Mouse (Mus musculus): ENCODE results near the gene Nek4. TPM values are rescaled to one million over a fixed set of nuclear protein-coding genes. Genes with fewer than 3 reads are reported as not detected.
A peak's percentile ranks its signal among the peaks of the same experiment; 100 is the strongest.

Nek4 gene
- polyA plus RNA-seq, 1 experiment from 2014 or later, result 17.2 TPM

GRCm38 (mm10) chr14:30925492-30925891, 25.7 kb upstream of the Nek4 start:
- ATAC-seq (replicated peaks), result no peak
- no peak overlapping the region for H3K4me2 ChIP-seq
- no peaks in the 10 kb centered on the region for H3K4me1 ChIP-seq
- H3K4me3 ChIP-seq, result no peak overlapping the region
- H3K9ac ChIP-seq, result no peak overlapping the region
- no peak overlapping the region for H3K27ac ChIP-seq
- no peaks in the 10 kb centered on the region for H3K36me3 ChIP-seq (replicated peaks)
- H3K27me3 ChIP-seq (replicated peaks), result no peaks in the 10 kb centered on the region
- no peaks in the 10 kb centered on the region for H3K9me3 ChIP-seq
- 95% methylated on average over 3 of the region's 3 CpGs for WGBS

- ATAC-seq (replicated peaks), result no peak
- Histone ChIP-seq H3K4me2 (no peak overlapping the region), H3K4me1 (no peaks in the 10 kb centered on the region), H3K4me3 (no peak overlapping the region), H3K36me3 (replicated peaks) (no peaks in the 10 kb centered on the region), H3K27me3 (replicated peaks) (no peaks in the 10 kb centered on the region), H3K27ac (no peak overlapping the region), H3K9me3 (no peaks in the 10 kb centered on the region), H3K9ac (no peak overlapping the region)
- WGBS, result 88% methylated on average over 4 of the region's 4 CpGs
Observed at GRCm38 (mm10) chr14:30930386-30930785, 20.8 kb upstream of the Nek4 start.

- Histone ChIP-seq H3K4me1 (no peaks in the 10 kb centered on the region), H3K27me3 (replicated peaks) (no peaks in the 10 kb centered on the region), H3K36me3 (replicated peaks) (no peaks in the 10 kb centered on the region), H3K4me3 (no peak overlapping the region), H3K27ac (no peak overlapping the region), H3K4me2 (no peak overlapping the region), H3K9me3 (no peaks in the 10 kb centered on the region), H3K9ac (no peak overlapping the region)
- WGBS, result 83% methylated on average over 9 of the region's 9 CpGs
- ATAC-seq (replicated peaks), result no peak
Observed at GRCm38 (mm10) chr14:30933351-30933750, 17.8 kb upstream of the Nek4 start.

GRCm38 (mm10) chr14:30942254-30942653, 8.9 kb upstream of the Nek4 start:
- no peak overlapping the region for H3K27ac ChIP-seq
- H3K9ac ChIP-seq, result no peak overlapping the region
- H3K4me2 ChIP-seq, result no peak overlapping the region
- H3K9me3 ChIP-seq, result no peaks in the 10 kb centered on the region
- ATAC-seq (replicated peaks), result no peak
- no peaks in the 10 kb centered on the region for H3K4me1 ChIP-seq
- 92% methylated on average over 4 of the region's 4 CpGs for WGBS
- H3K4me3 ChIP-seq, result no peak overlapping the region
- no peaks in the 10 kb centered on the region for H3K27me3 ChIP-seq (replicated peaks)
- H3K36me3 ChIP-seq (replicated peaks), result no peaks in the 10 kb centered on the region

- Histone ChIP-seq H3K36me3 (replicated peaks) (no peaks in the 10 kb centered on the region), H3K4me1 (no peaks in the 10 kb centered on the region), H3K9ac (no peak within 1 kb of the TSS), H3K4me3 (no peak within 1 kb of the TSS), H3K27ac (no peak within 1 kb of the TSS), H3K4me2 (no peak within 1 kb of the TSS), H3K27me3 (replicated peaks) (no peaks in the 10 kb centered on the region), H3K9me3 (no peaks in the 10 kb centered on the region)
- ATAC-seq (replicated peaks), result no peak
- WGBS, result 84% methylated on average over 7 of the region's 7 CpGs
Observed at GRCm38 (mm10) chr14:30943038-30943437, 8.1 kb upstream of the Nek4 start, which contains the start of gene Itih1. TSS of gene Itih1 (minus strand) at chr14:30943289.

- no peaks in the 10 kb centered on the region for H3K9me3 ChIP-seq
- H3K4me1 ChIP-seq, result no peaks in the 10 kb centered on the region
- no peak overlapping the region for H3K27ac ChIP-seq
- no peak overlapping the region for H3K9ac ChIP-seq
- no peaks in the 10 kb centered on the region for H3K36me3 ChIP-seq (replicated peaks)
- ATAC-seq (replicated peaks), result no peak
- no peak overlapping the region for H3K4me2 ChIP-seq
- H3K27me3 ChIP-seq (replicated peaks), result no peaks in the 10 kb centered on the region
- WGBS, result 70% methylated on average over 11 of the region's 11 CpGs
- no peak overlapping the region for H3K4me3 ChIP-seq
Observed at GRCm38 (mm10) chr14:30943860-30944674, 7.1 kb upstream of the Nek4 start.

- H3K4me1 ChIP-seq, result no peaks in the 10 kb centered on the region
- H3K4me3 ChIP-seq, result no peak overlapping the region
- no peak overlapping the region for H3K27ac ChIP-seq
- no peak for ATAC-seq (replicated peaks)
- H3K9me3 ChIP-seq, result no peaks in the 10 kb centered on the region
- whole genome bisulfite sequencing, result 87% methylated on average over 2 of the region's 2 CpGs
- no peaks in the 10 kb centered on the region for H3K36me3 ChIP-seq (replicated peaks)
- H3K4me2 ChIP-seq, result no peak overlapping the region
- H3K27me3 ChIP-seq (replicated peaks), result no peaks in the 10 kb centered on the region
- H3K9ac ChIP-seq, result no peak overlapping the region
Observed at GRCm38 (mm10) chr14:30944745-30945144, 6.4 kb upstream of the Nek4 start.

- no peak overlapping the region for H3K27ac ChIP-seq
- peaks cover 14% of the 10 kb centered on the region for H3K4me1 ChIP-seq
- H3K4me2 ChIP-seq, result no peak overlapping the region
- H3K4me3 ChIP-seq, result no peak overlapping the region
- H3K9me3 ChIP-seq, result no peaks in the 10 kb centered on the region
- no peaks in the 10 kb centered on the region for H3K27me3 ChIP-seq (replicated peaks)
- WGBS, result 97% methylated on average over 10 of the region's 10 CpGs
- H3K36me3 ChIP-seq (replicated peaks), result 0 out of 2 replicates have a peak, but pooled peaks cover 3% of the 10 kb centered on the region
- H3K9ac ChIP-seq, result no peak overlapping the region
- ATAC-seq (replicated peaks), result no peak
Observed at GRCm38 (mm10) chr14:30949986-30950385, 1.2 kb upstream of the Nek4 start.

GRCm38 (mm10) chr14:30958517-30958916, 7.3 kb downstream of the Nek4 start:
- Histone ChIP-seq H3K9me3 (no peaks in the 10 kb centered on the region), H3K27ac (no peak overlapping the region), H3K4me3 (no peak overlapping the region), H3K9ac (no peak overlapping the region), H3K27me3 (replicated peaks) (no peaks in the 10 kb centered on the region), H3K4me1 (no peaks in the 10 kb centered on the region), H3K4me2 (no peak overlapping the region), H3K36me3 (replicated peaks) (peaks cover 16% of the 10 kb centered on the region; the same call in 1 of the 2 replicates)
- WGBS, result 83% methylated on average over 2 of the region's 2 CpGs
- no peak for ATAC-seq (replicated peaks)

GRCm38 (mm10) chr14:30959031-30959430, 7.9 kb downstream of the Nek4 start:
- Histone ChIP-seq H3K9me3 (no peaks in the 10 kb centered on the region), H3K36me3 (replicated peaks) (peaks cover 16% of the 10 kb centered on the region; the same call in 1 of the 2 replicates), H3K4me1 (no peaks in the 10 kb centered on the region), H3K27ac (no peak overlapping the region), H3K27me3 (replicated peaks) (no peaks in the 10 kb centered on the region), H3K9ac (no peak overlapping the region), H3K4me2 (no peak overlapping the region), H3K4me3 (no peak overlapping the region)
- ATAC-seq (replicated peaks), result no peak
- 96% methylated on average over 4 of the region's 4 CpGs for WGBS

- no peak overlapping the region for H3K4me3 ChIP-seq
- no peak for ATAC-seq (replicated peaks)
- H3K4me1 ChIP-seq, result no peaks in the 10 kb centered on the region
- H3K27ac ChIP-seq, result no peak overlapping the region
- WGBS, result 96% methylated on average over 1 of the region's 1 CpGs
- no peak overlapping the region for H3K9ac ChIP-seq
- H3K9me3 ChIP-seq, result no peaks in the 10 kb centered on the region
- peaks cover 17% of the 10 kb centered on the region; the same call in 1 of the 2 replicates for H3K36me3 ChIP-seq (replicated peaks)
- no peak overlapping the region for H3K4me2 ChIP-seq
- H3K27me3 ChIP-seq (replicated peaks), result no peaks in the 10 kb centered on the region
Observed at GRCm38 (mm10) chr14:30960366-30960765, 9.2 kb downstream of the Nek4 start.

- Histone ChIP-seq H3K4me1 (no peaks in the 10 kb centered on the region), H3K4me3 (no peak overlapping the region), H3K27me3 (replicated peaks) (no peaks in the 10 kb centered on the region), H3K9me3 (no peaks in the 10 kb centered on the region), H3K9ac (no peak overlapping the region), H3K27ac (0 out of 2 replicates have a peak overlapping the region, but pooled peaks have one; percentile 34), H3K4me2 (no peak overlapping the region), H3K36me3 (replicated peaks) (peaks cover 32% of the 10 kb centered on the region)
- ATAC-seq (replicated peaks), result no peak
- WGBS, result 56% methylated on average over 6 of the region's 6 CpGs
Observed at GRCm38 (mm10) chr14:30974204-30974603, 23.0 kb downstream of the Nek4 start.

GRCm38 (mm10) chr14:30976222-30976621, 25.0 kb downstream of the Nek4 start:
- WGBS, result 89% methylated on average over 3 of the region's 3 CpGs
- Histone ChIP-seq H3K9ac (no peak overlapping the region), H3K27ac (no peak overlapping the region), H3K4me2 (no peak overlapping the region), H3K4me1 (no peaks in the 10 kb centered on the region), H3K9me3 (no peaks in the 10 kb centered on the region), H3K4me3 (no peak overlapping the region), H3K27me3 (replicated peaks) (no peaks in the 10 kb centered on the region), H3K36me3 (replicated peaks) (peaks cover 34% of the 10 kb centered on the region; the same call in 1 of the 2 replicates)
- ATAC-seq (replicated peaks), result no peak

All from midbrain, embryonic 15.5 days (tissue).